Mouse (Mus musculus) v-Abl transformed pro-B cells (cell line): ENCODE results near the gene Nup35.

Experiments used
- in situ Hi-C, 2 experiments: fragments of 400-800 bp; cut with MboI; formaldehyde crosslinking; loops; one replicate each; pipeline ENCODE4 v1.15.1; 2025; ENCODE audit not compliant: unreplicated experiment in 2 of 2

Gene Nup35

GRCm38 (mm10) chr2:80616854-80617737 is at the start of gene Nup35, which contains the start of gene Dusp19:
TSS of gene Nup35 (plus strand) at chr2:80617236.
TSS of gene Dusp19 (plus strand) at chr2:80617045.
- in situ Hi-C loops, result loop anchor here in 1 of 2 experiments (25.0 kb wide), 1 partner anchor 980 kb away; the partner anchor contains the start of gene Itprid2

- in situ Hi-C loops, result no loop called here
Measured at GRCm38 (mm10) chr2:80567411-80567810, 49.6 kb upstream of the Nup35 start.

GRCm38 (mm10) chr2:80570656-80571055 is 46.4 kb upstream of the Nup35 start:
- in situ Hi-C loops, result no loop called here

GRCm38 (mm10) chr2:80577286-80577685 is 39.8 kb upstream of the Nup35 start:
- in situ Hi-C loops, result loop anchor here in 1 of 2 experiments (25.0 kb wide), 1 partner anchor 1715 kb away; the partner anchor contains the start of gene Ube2e3

GRCm38 (mm10) chr2:80579253-80579891 is 37.7 kb upstream of the Nup35 start:
- in situ Hi-C loops, result loop anchor here in 1 of 2 experiments (25.0 kb wide), 1 partner anchor 1717 kb away; the partner anchor contains the start of gene Ube2e3

GRCm38 (mm10) chr2:80580311-80580961 is 36.6 kb upstream of the Nup35 start:
- in situ Hi-C loops, result loop anchor here in 1 of 2 experiments (25.0 kb wide), 1 partner anchor 1718 kb away; the partner anchor contains the start of gene Ube2e3

- in situ Hi-C loops, result loop anchor here in 1 of 2 experiments (25.0 kb wide), 1 partner anchor 1719 kb away; the partner anchor contains the start of gene Ube2e3
Measured at GRCm38 (mm10) chr2:80581043-80581711, 35.9 kb upstream of the Nup35 start, which contains the start of gene Nckap1. TSS of gene Nckap1 (minus strand) at chr2:80581380.

GRCm38 (mm10) chr2:80582356-80582755 is 34.7 kb upstream of the Nup35 start:
- in situ Hi-C loops, result loop anchor here in 1 of 2 experiments (25.0 kb wide), 1 partner anchor 1720 kb away; the partner anchor contains the start of gene Ube2e3

GRCm38 (mm10) chr2:80594215-80594918 is 22.7 kb upstream of the Nup35 start:
- in situ Hi-C loops, result loop anchor here in 1 of 2 experiments (25.0 kb wide), 1 partner anchor 1732 kb away; the partner anchor contains the start of gene Ube2e3

GRCm38 (mm10) chr2:80596960-80597359 is 20.1 kb upstream of the Nup35 start:
- in situ Hi-C loops, result loop anchor here in 1 of 2 experiments (25.0 kb wide), 1 partner anchor 1735 kb away; the partner anchor contains the start of gene Ube2e3

GRCm38 (mm10) chr2:80599850-80600249 is 17.2 kb upstream of the Nup35 start:
- in situ Hi-C loops, result loop anchor here in 1 of 2 experiments (25.0 kb wide), 2 partner anchors 963 to 1738 kb away; partner anchors contain the start of genes Itprid2 and Ube2e3

GRCm38 (mm10) chr2:80600611-80601010 is 16.4 kb upstream of the Nup35 start:
- in situ Hi-C loops, result loop anchor here in 1 of 2 experiments (25.0 kb wide), 1 partner anchor 963 kb away; the partner anchor contains the start of gene Itprid2

GRCm38 (mm10) chr2:80602756-80603155 is 14.3 kb upstream of the Nup35 start:
- in situ Hi-C loops, result loop anchor here in 1 of 2 experiments (25.0 kb wide), 1 partner anchor 965 kb away; the partner anchor contains the start of gene Itprid2

GRCm38 (mm10) chr2:80603771-80604426 is 13.1 kb upstream of the Nup35 start:
- in situ Hi-C loops, result loop anchor here in 1 of 2 experiments (25.0 kb wide), 1 partner anchor 967 kb away; the partner anchor contains the start of gene Itprid2

GRCm38 (mm10) chr2:80612286-80612685 is 4.8 kb upstream of the Nup35 start:
- in situ Hi-C loops, result loop anchor here in 1 of 2 experiments (25.0 kb wide), 1 partner anchor 975 kb away; the partner anchor contains the start of gene Itprid2

GRCm38 (mm10) chr2:80612796-80613195 is 4.2 kb upstream of the Nup35 start:
- in situ Hi-C loops, result loop anchor here in 1 of 2 experiments (25.0 kb wide), 1 partner anchor 975 kb away; the partner anchor contains the start of gene Itprid2

GRCm38 (mm10) chr2:80618991-80619390 is 2.0 kb downstream of the Nup35 start:
- in situ Hi-C loops, result loop anchor here in 1 of 2 experiments (25.0 kb wide), 1 partner anchor 982 kb away; the partner anchor contains the start of gene Itprid2

GRCm38 (mm10) chr2:80621921-80622320 is 4.9 kb downstream of the Nup35 start:
- in situ Hi-C loops, result loop anchor here (10.0 to 25.0 kb wide), 2 partner anchors 307 to 985 kb away; partner anchors contain the start of genes Dnajc10 (in 1 of the 2) and Itprid2 (in 1 of the 2)
